ENCODE assay signal across 18 mouse cellular contexts in the genomic region with DNA sequence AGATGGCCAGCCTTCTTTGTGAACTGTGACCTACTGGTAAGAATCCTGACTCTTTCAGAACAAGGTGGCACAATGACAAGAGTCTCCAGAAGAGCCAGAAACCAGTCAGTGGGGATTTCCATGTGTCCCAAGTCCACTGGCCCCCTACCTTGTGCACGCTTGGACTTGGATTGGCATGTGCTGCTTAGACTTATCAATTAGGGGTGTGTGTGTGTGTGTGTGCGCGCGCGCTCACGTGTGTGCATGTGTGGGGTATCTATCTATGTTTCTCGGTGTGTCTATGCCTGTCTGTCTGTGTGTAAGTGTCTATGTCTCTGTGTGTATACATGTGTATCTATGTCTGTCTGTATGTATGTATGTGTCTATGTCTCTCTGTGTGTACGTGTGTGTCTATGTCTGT. TPM values are rescaled to one million over a fixed set of nuclear protein-coding genes. Genes with fewer than 3 reads are reported as not detected.
DNase-seq lines count a peak whose midpoint lies in the region; ATAC-seq and TF ChIP-seq lines count a peak whose summit lies in the region.
"Had no signal": no experiment of that assay in that cellular context is flagged by ENCODE, and none has a peak within 500 bp of the region (broad histone marks: within the 10 kb centered on the region; RNA-seq: fewer than 3 reads in every experiment).

No protein-coding gene starts in this region.

- no peak for DNase-seq in lung, postnatal 0 days (ENCODE audit: low spot score)
- DNase-seq in lung, adult 2 months = no peak
- DNase-seq in liver, embryonic 14.5 days (ENCODE audit: low read depth in 3 of 3, low spot score in 3 of 3) = peak in 1 of 3 experiments; percentile 24
- no peak for DNase-seq in heart, postnatal 36 days
- DNase-seq in right cerebral cortex, postnatal 4 days = no peak
- no peak for DNase-seq in left cerebral cortex, postnatal 4 days
- DNase-seq: cerebellum, adult 18-20 months; gastrocnemius, adult 2 months; heart, adult 18-20 months; kidney, postnatal 14 days; layer of hippocampus, adult 9-11 months had no signal

- H3K27me3 ChIP-seq in lung, postnatal 0 days (replicated peaks; ENCODE audit: insufficient read depth, low read length) = no peaks in the 10 kb centered on the region
- no peaks in the 10 kb centered on the region for H3K27me3 ChIP-seq in liver, embryonic 14.5 days (ENCODE audit: control insufficient read depth, insufficient read depth, low read length)
- no peaks in the 10 kb centered on the region for H3K27me3 ChIP-seq in stomach, embryonic 16.5 days (ENCODE audit: control insufficient read depth, insufficient read depth, low read length)
- H3K27me3 ChIP-seq: forebrain, embryonic 15.5 days; lung, embryonic 15.5 days had no signal

- no peak for TF ChIP-seq POLR2A in lung, adult 2 months (IDR thresholded peaks at IDR 0.05; ENCODE audit: borderline replicate concordance, extremely low read depth, low read depth, low read length)

- no peaks in the 10 kb centered on the region for H3K9me3 ChIP-seq in lung, postnatal 0 days (ENCODE audit: low read length)
- H3K9me3 ChIP-seq in liver, embryonic 14.5 days (ENCODE audit: control insufficient read depth, low read length) = no peaks in the 10 kb centered on the region
- no peaks in the 10 kb centered on the region for H3K9me3 ChIP-seq in stomach, embryonic 16.5 days (replicated peaks; ENCODE audit: control insufficient read depth, low read length)
- H3K9me3 ChIP-seq: forebrain, embryonic 15.5 days; lung, embryonic 15.5 days had no signal

- intact Hi-C loops in heart, postnatal 36 days (cut with DNase I) = loop anchor here (2.0 kb wide), 1 partner anchor 15 kb away; a partner anchor contains a TSS
- intact Hi-C loops in left cerebral cortex, postnatal 4 days (cut with DNase I) = no loop called here

- no peak overlapping the region for H3K9ac ChIP-seq in lung, postnatal 0 days (replicated peaks; ENCODE audit: low read depth)
- H3K9ac ChIP-seq in liver, embryonic 14.5 days (replicated peaks) = peak overlapping the region; percentile 59
- H3K9ac ChIP-seq in stomach, embryonic 16.5 days (ENCODE audit: low read length) = no peak overlapping the region
- H3K9ac ChIP-seq: forebrain, embryonic 15.5 days; lung, embryonic 15.5 days had no signal

- H3K27ac ChIP-seq in lung, postnatal 0 days (ENCODE audit: low read length) = peak overlapping the region; percentile 69; the same call in 1 of the 2 replicates
- H3K27ac ChIP-seq in liver, embryonic 14.5 days = peak overlapping the region; percentile 83
- 0 out of 2 replicates have a peak overlapping the region, but pooled peaks have one; percentile 15 for H3K27ac ChIP-seq in stomach, embryonic 16.5 days (ENCODE audit: low read length)
- H3K27ac ChIP-seq: forebrain, embryonic 15.5 days had no signal

- TF ChIP-seq EP300 in lung, postnatal 0 days (IDR thresholded peaks at IDR 0.05) = no peak
- no peak for TF ChIP-seq EP300 in liver, embryonic 14.5 days (IDR thresholded peaks at IDR 0.05; ENCODE audit: low read depth)

- H3K36me3 ChIP-seq in lung, postnatal 0 days (ENCODE audit: insufficient read depth, low read length) = no peaks in the 10 kb centered on the region
- H3K36me3 ChIP-seq in liver, embryonic 14.5 days (replicated peaks; ENCODE audit: control insufficient read depth, insufficient read depth, low read depth) = no peaks in the 10 kb centered on the region
- H3K36me3 ChIP-seq in stomach, embryonic 16.5 days (ENCODE audit: control insufficient read depth, insufficient read depth, low read length) = no peaks in the 10 kb centered on the region
- H3K36me3 ChIP-seq: forebrain, embryonic 15.5 days; lung, embryonic 15.5 days had no signal

- WGBS in lung, postnatal 0 days = 88% methylated on average over 8 of the region's 8 CpGs
- 91% methylated on average over 8 of the region's 8 CpGs for WGBS in lung, adult 2 months
- WGBS in liver, embryonic 14.5 days (ENCODE audit: insufficient replicate concordance) = 16% methylated on average over 8 of the region's 8 CpGs
- WGBS in stomach, embryonic 16.5 days = 87% methylated on average over 8 of the region's 8 CpGs

- no peak for ATAC-seq in lung, postnatal 0 days
- ATAC-seq in erythroid progenitor cell, adult 5-6 weeks (replicated peaks; ENCODE audit: low FRiP score, poor library complexity, severe bottlenecking) = peak; percentile 58
- ATAC-seq in liver, embryonic 14.5 days (ENCODE audit: insufficient read depth) = peak; percentile 63
- ATAC-seq in stomach, embryonic 16.5 days (ENCODE audit: insufficient read depth, low FRiP score) = no peak
- ATAC-seq: forebrain, embryonic 15.5 days; midbrain, embryonic 16.5 days had no signal

- H3K4me3 ChIP-seq in lung, postnatal 0 days (ENCODE audit: low read depth, low read length) = no peak overlapping the region
- no peak overlapping the region for H3K4me3 ChIP-seq in lung, adult 2 months (replicated peaks; ENCODE audit: extremely low read depth, low read depth, low read length)
- peak overlapping the region; percentile 40 to 49 for H3K4me3 ChIP-seq in liver, embryonic 14.5 days (ENCODE audit: insufficient read depth in 1 of 2, low read depth in 2 of 2, low read length in 2 of 2)
- H3K4me3 ChIP-seq in stomach, embryonic 16.5 days (replicated peaks; ENCODE audit: low read length) = no peak overlapping the region
- H3K4me3 ChIP-seq: forebrain, embryonic 15.5 days; gastrocnemius, adult 2 months; lung, embryonic 15.5 days had no signal

- TF ChIP-seq CTCF in lung, postnatal 0 days (IDR thresholded peaks at IDR 0.05) = no peak
- TF ChIP-seq CTCF in lung, adult 2 months (IDR thresholded peaks at IDR 0.05; ENCODE audit: insufficient read depth, low read length) = no peak
- no peak for TF ChIP-seq CTCF in liver, embryonic 14.5 days (IDR thresholded peaks at IDR 0.05; ENCODE audit: low read depth)

- peaks cover 5% of the 10 kb centered on the region; the same call in 1 of the 2 replicates for H3K4me1 ChIP-seq in lung, postnatal 0 days (ENCODE audit: insufficient read depth, low read depth, low read length)
- H3K4me1 ChIP-seq in lung, adult 2 months (ENCODE audit: control insufficient read depth, insufficient read depth, low read length) = peaks cover 12% of the 10 kb centered on the region
- peaks cover 37 to 56% of the 10 kb centered on the region in 2 experiments for H3K4me1 ChIP-seq in liver, embryonic 14.5 days (replicated peaks; ENCODE audit: control insufficient read depth in 2 of 2, insufficient read depth in 2 of 2, low read length in 1 of 2)
- peaks cover 47% of the 10 kb centered on the region for H3K4me1 ChIP-seq in stomach, embryonic 16.5 days (ENCODE audit: control insufficient read depth, insufficient read depth, low read length)
- H3K4me1 ChIP-seq: forebrain, embryonic 15.5 days had no signal

- H3K4me2 ChIP-seq in lung, postnatal 0 days (replicated peaks; ENCODE audit: low read depth, low read length) = no peak overlapping the region
- H3K4me2 ChIP-seq in liver, embryonic 14.5 days (ENCODE audit: low read depth) = peak overlapping the region; percentile 68
- no peak overlapping the region for H3K4me2 ChIP-seq in stomach, embryonic 16.5 days (ENCODE audit: low read depth, low read length)
- H3K4me2 ChIP-seq: forebrain, embryonic 15.5 days; lung, embryonic 15.5 days had no signal

RNA-seq across cellular contexts. Expression of a gene that starts 15.4 kb away (rescaled TPM):
- 106 and 119 TPM in 2 replicates for polyA plus RNA-seq in lung, postnatal 0 days (2015; fragmentation: Nextera tagmentation; extraction: Ambion mirVana)
- 134 and 177 TPM in 2 replicates for polyA plus RNA-seq in lung, adult 2 months (2012; rRNA removed)
- total RNA-seq in erythroid progenitor cell, adult 5-6 weeks (2015; ENCODE audit: low replicate concordance) = 0.36 and 5.4 TPM in 2 replicates
- 0.77 and 9.4 TPM in 2 replicates for total RNA-seq in erythroid progenitor cell, adult 5-6 weeks (2017; ENCODE audit: low replicate concordance)
- 7.3 and 11.0 TPM in 2 replicates for polyA plus RNA-seq in liver, embryonic 14.5 days (2012; rRNA removed)
- 7.3 and 9.8 TPM in 2 replicates for polyA plus RNA-seq in liver, embryonic 14.5 days (2014; fragmentation: Nextera tagmentation; extraction: Ambion mirVana)
- 65.5 and 80.3 TPM in 2 replicates for polyA plus RNA-seq in stomach, embryonic 16.5 days (2015; fragmentation: Nextera tagmentation; extraction: Ambion mirVana)
- total RNA-seq in heart, postnatal 36 days (2021) = 1 to 10 TPM; 7.3 to 8.2 TPM
- total RNA-seq in left cerebral cortex, postnatal 4 days (2021) = 1 to 10 TPM; 5.1 to 6.0 TPM

RNA-seq across cellular contexts. Expression of a gene that starts 36.6 kb away (rescaled TPM):
- polyA plus RNA-seq in lung, postnatal 0 days (2015; fragmentation: Nextera tagmentation; extraction: Ambion mirVana) = 0.32 and 0.40 TPM in 2 replicates
- polyA plus RNA-seq in lung, adult 2 months (2012; rRNA removed) = 0.76 and 0.96 TPM in 2 replicates
- not detected in 2 replicates for total RNA-seq in erythroid progenitor cell, adult 5-6 weeks (2015; ENCODE audit: low replicate concordance)
- total RNA-seq in erythroid progenitor cell, adult 5-6 weeks (2017; ENCODE audit: low replicate concordance) = not detected in 2 replicates
- polyA plus RNA-seq in liver, embryonic 14.5 days (2012; rRNA removed) = not detected in 2 replicates
- not detected in 2 replicates for polyA plus RNA-seq in liver, embryonic 14.5 days (2014; fragmentation: Nextera tagmentation; extraction: Ambion mirVana)
- 1.4 and 1.6 TPM in 2 replicates for polyA plus RNA-seq in stomach, embryonic 16.5 days (2015; fragmentation: Nextera tagmentation; extraction: Ambion mirVana)
- not detected for total RNA-seq in heart, postnatal 36 days (2021)
- total RNA-seq in left cerebral cortex, postnatal 4 days (2021) = not detected
- total RNA-seq: gastrocnemius, adult 2 months; heart, adult 18-20 months; heart, postnatal 25 days; megakaryocyte, adult 5-6 weeks had no signal
- polyA plus RNA-seq: forebrain, embryonic 15.5 days; midbrain, embryonic 16.5 days had no signal

Comparison
In these comparisons a context has a peak if more than half of its experiments do, and no peak if none do; other contexts are left out.
1. ATAC-seq: peak in erythroid progenitor cell, adult 5-6 weeks (single experiment) and liver, embryonic 14.5 days (single experiment); none in lung, postnatal 0 days (single experiment) and stomach, embryonic 16.5 days (single experiment).
2. H3K27ac ChIP-seq: peak in every context shown above with its lines; median percentile 83 in liver, embryonic 14.5 days; 69 in lung, postnatal 0 days; 15 in stomach, embryonic 16.5 days.
3. H3K4me3 ChIP-seq: peak in liver, embryonic 14.5 days (2 of 2); none in lung, postnatal 0 days (single experiment), lung, adult 2 months (single experiment) and stomach, embryonic 16.5 days (single experiment).